Mouse (Mus musculus) cerebellum, postnatal 36 days (tissue): Measurements from ENCODE around the gene Gm47959.

ENCODE experiments used
- DNase-seq, 2 experiments: peaks; one replicate each; pipeline ENCODE4 v3.0.0; 2021 to 2022; ENCODE audit warnings: mixed read lengths in 2 of 2

Gene Gm47959

DNA sequence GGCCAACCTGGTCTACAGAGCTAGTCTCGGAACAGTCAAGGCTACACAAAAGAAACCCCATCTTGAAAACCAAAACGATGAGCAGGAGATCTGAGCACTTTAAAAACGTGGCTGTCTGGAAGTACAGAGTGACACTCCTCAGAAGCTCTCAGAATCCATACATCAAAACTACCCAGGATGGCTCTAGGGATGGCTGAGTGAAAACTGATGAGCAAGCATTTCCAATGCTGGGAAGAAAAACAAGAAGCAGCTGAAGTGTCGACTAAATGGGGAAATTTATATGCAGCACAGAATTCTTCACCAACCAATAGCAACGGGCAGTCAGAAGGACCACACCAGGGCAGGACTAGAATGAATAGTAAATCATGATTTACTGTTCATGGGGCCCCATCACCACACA, 34.2 kb downstream of the Gm47959 start:
- DNase-seq, result no peak

DNA sequence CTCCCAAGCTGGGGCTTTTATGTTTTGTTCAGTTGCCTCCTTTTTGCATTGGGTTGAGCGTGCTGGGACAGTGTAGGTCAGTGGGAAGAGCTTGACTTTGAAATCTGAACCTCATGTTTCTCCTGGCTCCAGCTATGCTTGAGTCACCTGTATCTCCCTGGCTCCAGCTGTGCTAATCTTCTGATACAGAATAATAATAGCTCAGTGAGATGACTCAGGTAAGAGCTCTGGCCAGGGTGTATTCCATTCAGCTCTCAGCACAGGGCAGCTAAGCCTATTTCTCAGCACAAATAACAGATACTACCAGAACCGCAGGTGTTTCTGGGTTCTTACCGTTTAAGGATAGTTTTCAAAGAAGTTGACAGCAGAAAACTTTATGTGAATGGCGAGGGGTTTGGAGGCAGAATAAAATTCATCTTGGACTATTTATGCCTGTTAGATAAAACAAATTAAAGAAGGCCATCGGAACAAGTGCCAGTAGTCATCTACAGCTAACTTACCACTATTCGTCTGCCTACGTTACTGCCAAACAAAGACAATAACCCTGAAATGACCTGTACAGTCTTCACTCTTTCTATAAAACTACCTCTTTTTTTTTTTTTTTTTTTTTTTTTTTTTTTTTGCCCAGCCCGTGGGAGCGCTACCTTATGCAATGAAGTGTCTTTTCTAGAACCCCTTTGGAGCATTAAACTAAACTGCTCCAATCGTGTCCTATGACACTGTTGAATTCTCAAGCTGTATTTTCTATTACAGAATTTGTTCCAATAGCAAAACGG, 36.7 kb downstream of the Gm47959 start:
- no peak for DNase-seq

DNA sequence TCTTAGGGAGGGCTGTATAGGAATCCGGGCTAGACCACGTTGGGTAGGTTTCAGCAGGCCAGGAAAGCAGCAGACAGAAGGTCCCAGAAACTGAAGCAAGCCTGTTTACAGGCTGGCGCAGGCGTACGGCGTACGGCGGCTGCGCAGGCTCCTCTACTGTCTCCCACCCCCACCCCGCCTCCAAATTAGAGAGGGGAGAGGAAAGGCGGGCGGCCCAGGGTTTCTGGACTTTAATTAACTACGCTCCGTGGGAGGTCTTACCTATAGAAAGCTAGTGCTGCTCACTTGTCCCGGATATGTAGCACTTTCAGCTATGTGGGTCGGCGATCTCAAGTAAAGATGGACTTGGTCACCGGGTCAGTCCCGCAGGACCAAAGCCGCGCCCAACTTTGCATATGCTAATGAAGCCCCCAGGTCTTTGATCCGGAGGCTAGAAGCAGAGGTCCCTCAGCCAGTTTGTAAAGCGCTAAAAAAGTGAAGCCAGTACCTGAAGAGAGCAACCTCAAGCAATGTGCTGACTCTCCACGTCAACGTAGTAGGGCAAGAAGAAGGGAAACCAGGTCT, 37.8 kb downstream of the Gm47959 start, which contains the start of gene Slc19a3:
Gene Slc19a3, minus strand, starts transcription at position 340 of the 564 bp plus-strand sequence.
- peak; percentile 30 to 32 for DNase-seq

DNA sequence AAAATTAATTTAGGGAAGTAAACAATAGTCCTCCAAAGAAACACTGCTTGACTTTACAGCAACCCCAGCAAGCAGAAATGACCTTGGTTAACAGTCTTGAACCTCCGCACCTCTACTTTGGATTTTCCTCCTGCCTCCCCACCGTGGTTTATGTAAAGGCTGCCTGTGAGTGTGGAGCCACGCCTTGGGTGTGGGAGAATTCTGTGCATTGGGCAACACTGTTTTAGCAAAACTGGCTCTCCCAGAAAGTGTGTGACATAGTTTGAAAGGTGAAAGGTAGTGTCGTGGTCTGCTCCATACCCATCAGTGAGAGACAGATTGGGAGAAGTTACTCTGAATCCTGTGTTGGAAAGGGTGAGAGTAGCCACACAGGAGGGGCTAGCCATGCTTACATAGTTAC, 38.7 kb downstream of the Gm47959 start:
- no peak for DNase-seq

DNA sequence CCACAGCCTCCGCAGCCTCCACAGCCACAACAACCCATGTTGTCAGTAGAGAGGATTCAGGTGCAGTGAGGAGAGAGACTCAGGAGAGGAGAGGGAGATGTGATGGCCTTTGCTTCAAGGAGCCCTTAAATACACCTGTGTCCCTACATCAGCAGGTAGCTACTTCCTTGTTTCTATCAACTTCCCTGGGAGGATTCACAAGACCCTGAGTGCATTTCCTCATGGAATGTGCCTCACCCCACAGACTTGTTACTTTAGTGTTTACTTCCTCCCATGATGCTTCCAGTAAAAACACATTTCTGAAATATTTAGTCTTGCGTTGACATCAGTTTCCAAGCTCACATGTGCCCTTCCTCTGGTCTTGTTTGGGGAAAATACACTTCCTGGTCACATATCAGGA, 42.0 kb downstream of the Gm47959 start, which contains the start of gene Krtap28-10:
Gene Krtap28-10, minus strand, starts transcription at position 101 of the 400 bp plus-strand sequence.
- no peak for DNase-seq

DNA sequence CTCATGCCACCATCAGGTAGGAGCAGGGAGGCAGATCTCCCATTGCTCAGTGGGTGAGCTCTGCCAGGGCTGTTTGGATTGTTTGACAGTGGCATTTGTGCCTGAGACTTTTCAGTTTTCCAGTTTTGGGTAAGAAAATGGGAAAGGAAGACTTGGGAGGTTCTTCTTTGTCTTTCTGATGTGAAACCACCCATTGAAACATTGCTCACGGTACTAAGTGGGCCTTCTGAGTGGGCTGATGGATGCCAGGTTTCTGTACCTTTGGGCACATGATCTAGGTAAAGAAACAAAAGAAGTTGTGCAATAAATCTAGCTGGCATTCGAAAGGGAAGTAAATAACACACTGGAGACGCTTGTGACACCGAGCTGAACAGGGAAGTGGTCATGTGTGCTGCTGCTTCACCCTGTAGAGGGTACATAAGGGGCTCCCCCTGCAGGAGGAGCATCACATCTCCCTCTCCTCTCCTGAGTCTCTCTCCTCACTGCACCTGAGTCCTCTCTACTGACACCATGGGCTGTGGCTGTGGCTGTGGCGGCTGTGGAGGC, 44.6 kb downstream of the Gm47959 start, which contains the start of gene Gm47969:
Gene Gm47969, plus strand, starts transcription at position 51 of the 546 bp plus-strand sequence.
- no peak for DNase-seq
